Mouse (Mus musculus) thymus, postnatal 36 days (tissue): ENCODE results near the gene Tead2.
"Not testable (repeated sequence)": the region's sequence is repeated elsewhere in the genome, so short reads cannot be mapped to it uniquely, and the experiment has no call there.

Source experiments
- DNase-seq, 2 experiments: peaks; one replicate each; pipeline ENCODE4 v3.0.0; 2022; ENCODE audit warnings: mixed read lengths in 2 of 2

The Tead2 gene

GRCm38 (mm10) chr7:45215673-45216441, at the start of gene Tead2:
Tead2 (plus strand) TSS chr7:45215753.
- DNase-seq, result no peak

- no peak for DNase-seq
These were observed 48.6 kb upstream of the Tead2 start for GRCm38 (mm10) chr7:45166950-45167401.

GRCm38 (mm10) chr7:45167761-45168445, 47.6 kb upstream of the Tead2 start:
- no peak for DNase-seq

- DNase-seq, result no peak
These were observed 46.9 kb upstream of the Tead2 start for GRCm38 (mm10) chr7:45168656-45169055.

- peak; percentile 24 to 32 for DNase-seq
These were observed 46.1 kb upstream of the Tead2 start for GRCm38 (mm10) chr7:45169495-45169894.

- peak; percentile 38 to 55 for DNase-seq
These were observed 42.6 kb upstream of the Tead2 start for GRCm38 (mm10) chr7:45172974-45173373.

GRCm38 (mm10) chr7:45173772-45174171, 41.8 kb upstream of the Tead2 start:
- DNase-seq, result not testable (repeated sequence)

- DNase-seq, result no peak
These were observed 40.8 kb upstream of the Tead2 start for GRCm38 (mm10) chr7:45174567-45175280.

GRCm38 (mm10) chr7:45175398-45175797, 40.2 kb upstream of the Tead2 start:
- no peak for DNase-seq

GRCm38 (mm10) chr7:45175929-45176328, 39.6 kb upstream of the Tead2 start:
- no peak for DNase-seq

- no peak for DNase-seq
These were observed 39.2 kb upstream of the Tead2 start for GRCm38 (mm10) chr7:45176356-45176755.

- DNase-seq, result no peak
These were observed 37.0 kb upstream of the Tead2 start for GRCm38 (mm10) chr7:45178550-45178949.

- DNase-seq, result no peak
These were observed 36.1 kb upstream of the Tead2 start, which contains the start of gene Gfy for GRCm38 (mm10) chr7:45179469-45179868. Gfy (minus strand) TSS chr7:45179569.

GRCm38 (mm10) chr7:45180896-45181477, 34.6 kb upstream of the Tead2 start, which contains the start of gene Pth2:
Pth2 (plus strand) TSS chr7:45180995.
- no peak for DNase-seq

- no peak for DNase-seq
These were observed 34.0 kb upstream of the Tead2 start for GRCm38 (mm10) chr7:45181540-45181939.

- peak; percentile 81 to 89 for DNase-seq
These were observed 33.4 kb upstream of the Tead2 start for GRCm38 (mm10) chr7:45182199-45182601.

GRCm38 (mm10) chr7:45182606-45183005, 32.9 kb upstream of the Tead2 start:
- DNase-seq, result no peak

GRCm38 (mm10) chr7:45183672-45184071, 31.9 kb upstream of the Tead2 start:
- no peak for DNase-seq

GRCm38 (mm10) chr7:45185921-45186320, 29.6 kb upstream of the Tead2 start:
- DNase-seq, result no peak

GRCm38 (mm10) chr7:45189600-45189999, 26.0 kb upstream of the Tead2 start:
- DNase-seq, result no peak

GRCm38 (mm10) chr7:45190186-45190585, 25.4 kb upstream of the Tead2 start:
- no peak for DNase-seq

- no peak for DNase-seq
These were observed 24.4 kb upstream of the Tead2 start for GRCm38 (mm10) chr7:45191161-45191560.

- DNase-seq, result no peak
These were observed 23.7 kb upstream of the Tead2 start for GRCm38 (mm10) chr7:45191803-45192363.
